ENCODE assay signal across 25 mouse cellular contexts in genomic region chr1:63293965-63294364, GRCm38 (mm10). TPM values are rescaled to one million over a fixed set of nuclear protein-coding genes. Genes with fewer than 3 reads are reported as not detected.
DNase-seq lines count a peak whose midpoint lies in the region; ATAC-seq and TF ChIP-seq lines count a peak whose summit lies in the region.
"Had no signal": no experiment of that assay in that cellular context is flagged by ENCODE, and none has a peak within 500 bp of the region (broad histone marks: within the 10 kb centered on the region; RNA-seq: fewer than 3 reads in every experiment).

No protein-coding gene starts in this region.

- H3K9me3 ChIP-seq in hindbrain, postnatal 0 days (ENCODE audit: low read length) = no peaks in the 10 kb centered on the region
- no peaks in the 10 kb centered on the region for H3K9me3 ChIP-seq in hindbrain, embryonic 13.5 days
- no peaks in the 10 kb centered on the region for H3K9me3 ChIP-seq in forebrain, embryonic 13.5 days (replicated peaks)
- H3K9me3 ChIP-seq: kidney, embryonic 15.5 days; liver, embryonic 13.5 days had no signal

- no peaks in the 10 kb centered on the region for H3K4me1 ChIP-seq in hindbrain, postnatal 0 days (ENCODE audit: insufficient read depth, low read length)
- H3K4me1 ChIP-seq in hindbrain, embryonic 13.5 days (replicated peaks) = no peaks in the 10 kb centered on the region
- peaks cover 4% of the 10 kb centered on the region; the same call in 1 of the 2 replicates for H3K4me1 ChIP-seq in forebrain, embryonic 13.5 days
- H3K4me1 ChIP-seq: kidney, embryonic 15.5 days; liver, embryonic 13.5 days had no signal

- no peaks in the 10 kb centered on the region for H3K36me3 ChIP-seq in hindbrain, postnatal 0 days (ENCODE audit: insufficient read depth, low read length)
- no peaks in the 10 kb centered on the region for H3K36me3 ChIP-seq in hindbrain, embryonic 13.5 days
- H3K36me3 ChIP-seq in forebrain, embryonic 13.5 days (ENCODE audit: poor library complexity, severe bottlenecking) = 0 out of 2 replicates have a peak, but pooled peaks cover 4% of the 10 kb centered on the region
- H3K36me3 ChIP-seq: kidney, embryonic 15.5 days; liver, embryonic 13.5 days had no signal

- H3K4me3 ChIP-seq in hindbrain, postnatal 0 days (ENCODE audit: low read length) = no peak overlapping the region
- H3K4me3 ChIP-seq in hindbrain, embryonic 13.5 days = no peak overlapping the region
- H3K4me3 ChIP-seq in forebrain, embryonic 13.5 days = no peak overlapping the region
- H3K4me3 ChIP-seq: kidney, embryonic 15.5 days; left cerebral cortex, adult 2 months; liver, embryonic 13.5 days had no signal

- H3K27ac ChIP-seq in hindbrain, postnatal 0 days = no peak overlapping the region
- no peak overlapping the region for H3K27ac ChIP-seq in hindbrain, embryonic 13.5 days
- H3K27ac ChIP-seq in forebrain, embryonic 13.5 days = no peak overlapping the region
- H3K27ac ChIP-seq: kidney, embryonic 15.5 days; left cerebral cortex, adult 2 months; liver, embryonic 13.5 days had no signal

- WGBS in hindbrain, postnatal 0 days = 14% methylated on average over 7 of the region's 7 CpGs
- 16% methylated on average over 7 of the region's 7 CpGs for WGBS in hindbrain, embryonic 13.5 days
- 1% methylated on average over 7 of the region's 7 CpGs for WGBS in forebrain, embryonic 13.5 days

- no peak for ATAC-seq in hindbrain, postnatal 0 days
- no peak for ATAC-seq in hindbrain, embryonic 13.5 days (ENCODE audit: low FRiP score)
- peak; percentile 77 for ATAC-seq in forebrain, embryonic 13.5 days
- ATAC-seq: activated CD4-positive, CD25-positive, alpha-beta regulatory T cell, adult 4 months; hindbrain, embryonic 16.5 days; intestine, embryonic 16.5 days had no signal

- no peak for TF ChIP-seq CTCF in hindbrain, postnatal 0 days (IDR thresholded peaks at IDR 0.05; ENCODE audit: low read depth)

- no peak overlapping the region for H3K4me2 ChIP-seq in hindbrain, postnatal 0 days (ENCODE audit: low read depth, low read length)
- no peak overlapping the region for H3K4me2 ChIP-seq in hindbrain, embryonic 13.5 days
- no peak overlapping the region for H3K4me2 ChIP-seq in forebrain, embryonic 13.5 days
- H3K4me2 ChIP-seq: heart, embryonic 11.5 days; kidney, embryonic 15.5 days; liver, embryonic 13.5 days had no signal

- peak; percentile 29 for DNase-seq in hindbrain, postnatal 0 days (ENCODE audit: low spot score)
- peak; percentile 41 for DNase-seq in brain, adult 2 months (ENCODE audit: low read depth, low spot score)
- peak; percentile 11 for DNase-seq in retina, embryonic 14.5 days (ENCODE audit: low spot score)
- DNase-seq in spleen, adult 12 weeks (ENCODE audit: low spot score) = no peak
- no peak for DNase-seq in gastrocnemius, adult 8-10 months (ENCODE audit: low spot score in 2 of 2)
- DNase-seq: adrenal gland, adult 8-10 months; cerebellum, adult 2 months; cerebellum, postnatal 25 days; gastrocnemius, postnatal 10 days; kidney, postnatal 4 days; liver, embryonic 13.5 days; lung, adult 2 months; lung, postnatal 14 days; thymus, postnatal 14 days had no signal

- no peak overlapping the region for H3K9ac ChIP-seq in hindbrain, postnatal 0 days (replicated peaks; ENCODE audit: low read length)
- H3K9ac ChIP-seq in hindbrain, embryonic 13.5 days = no peak overlapping the region
- no peak overlapping the region for H3K9ac ChIP-seq in forebrain, embryonic 13.5 days
- H3K9ac ChIP-seq: kidney, embryonic 15.5 days; liver, embryonic 13.5 days had no signal

- no peaks in the 10 kb centered on the region for H3K27me3 ChIP-seq in hindbrain, postnatal 0 days (ENCODE audit: insufficient read depth, low read length)
- H3K27me3 ChIP-seq in hindbrain, embryonic 13.5 days = no peaks in the 10 kb centered on the region
- H3K27me3 ChIP-seq in forebrain, embryonic 13.5 days = no peaks in the 10 kb centered on the region
- H3K27me3 ChIP-seq: kidney, embryonic 15.5 days; liver, embryonic 13.5 days had no signal

RNA-seq across cellular contexts. Expression of gene Zdbf2, which starts 20.9 kb away (rescaled TPM):
- 17.4 and 30.5 TPM in 2 replicates for total RNA-seq in hindbrain, postnatal 0 days (2014; rRNA removed)
- polyA plus RNA-seq in hindbrain, postnatal 0 days (2015; fragmentation: Nextera tagmentation; extraction: Ambion mirVana) = 36.4 and 38.2 TPM in 2 replicates
- 34.9 and 36.9 TPM in 2 replicates for polyA plus RNA-seq in hindbrain, embryonic 13.5 days (2015; fragmentation: Nextera tagmentation; extraction: Ambion mirVana)
- polyA plus RNA-seq in forebrain, embryonic 13.5 days (2015; fragmentation: Nextera tagmentation; extraction: Ambion mirVana) = 41.7 and 43.7 TPM in 2 replicates
- under 1 TPM; 0.13 to 0.65 (median 0.27) TPM for total RNA-seq in gastrocnemius, adult 8-10 months (2022)
- total RNA-seq: granulocyte monocyte progenitor cell, adult 5-6 weeks; megakaryocyte, adult 5-6 weeks had no signal
- polyA plus RNA-seq: activated CD4-positive, CD25-positive, alpha-beta regulatory T cell, adult 4 months; C2C12 had no signal

Comparison
In these comparisons a context has a peak if more than half of its experiments do, and no peak if none do; other contexts are left out.
1. DNase-seq: peak in hindbrain, postnatal 0 days (single experiment), brain, adult 2 months (single experiment) and retina, embryonic 14.5 days (single experiment); none in spleen, adult 12 weeks (single experiment) and gastrocnemius, adult 8-10 months (0 of 2).